Mouse (Mus musculus) kidney, postnatal 36 days (tissue): ENCODE results near the gene Acyp2.
A peak's percentile ranks its signal among the peaks of the same experiment; 100 is the strongest.

ENCODE experiments used
- DNase-seq, 2 experiments: peaks; one replicate each; pipeline ENCODE4 v3.0.0; 2021 to 2022; ENCODE audit warnings: mixed read lengths in 2 of 2

The Acyp2 gene

DNA sequence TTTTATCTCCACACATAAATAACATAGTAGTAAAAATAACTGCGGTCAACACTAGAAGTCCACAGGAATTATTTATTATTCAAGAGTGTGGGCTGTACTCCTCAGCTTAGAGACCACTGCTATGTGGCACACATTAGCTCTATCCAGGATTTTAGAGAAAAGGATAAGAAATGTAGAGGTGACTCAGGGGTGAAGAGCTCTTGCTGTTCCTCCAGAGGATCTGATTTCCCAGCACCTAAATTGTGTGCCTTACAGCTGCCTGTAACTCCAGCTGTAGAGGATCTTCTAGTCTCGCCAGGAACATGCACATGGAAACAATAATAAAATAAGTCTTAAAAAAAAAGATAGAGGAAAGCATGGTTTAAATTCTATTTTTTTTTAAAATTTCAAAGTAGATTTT lies 70.5 kb downstream of the Acyp2 start:
- no peak for DNase-seq

DNA sequence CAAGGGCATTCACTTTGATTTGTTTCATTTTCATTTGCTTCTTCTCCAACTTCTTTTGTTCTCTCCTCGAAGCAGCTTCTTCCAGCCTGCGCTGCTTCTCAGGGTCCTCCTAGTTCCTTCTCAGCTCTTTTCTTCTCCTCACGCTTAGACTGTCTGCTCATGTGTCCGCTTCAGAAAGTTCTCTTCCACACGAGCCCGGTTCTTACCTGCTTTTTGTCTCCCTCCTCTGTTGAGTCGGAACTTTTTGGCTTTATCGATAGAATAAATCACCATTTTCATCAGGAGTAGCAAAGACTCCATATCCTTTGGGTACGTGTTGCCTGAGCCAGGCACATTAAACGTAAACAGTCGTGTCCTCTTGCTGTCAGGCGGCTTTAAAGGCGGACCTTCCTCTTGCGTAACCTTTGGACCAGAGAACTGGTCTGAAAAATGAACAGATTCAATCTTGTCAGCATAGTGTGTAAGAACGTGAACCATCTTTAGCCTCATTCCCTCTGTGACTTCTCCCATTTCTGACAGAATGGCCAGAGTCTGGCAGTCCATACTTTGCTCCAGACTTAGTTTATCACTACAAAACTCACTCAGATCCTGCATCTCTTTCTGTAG lies 76.5 kb downstream of the Acyp2 start:
- peak; percentile 7 to 11 for DNase-seq

DNA sequence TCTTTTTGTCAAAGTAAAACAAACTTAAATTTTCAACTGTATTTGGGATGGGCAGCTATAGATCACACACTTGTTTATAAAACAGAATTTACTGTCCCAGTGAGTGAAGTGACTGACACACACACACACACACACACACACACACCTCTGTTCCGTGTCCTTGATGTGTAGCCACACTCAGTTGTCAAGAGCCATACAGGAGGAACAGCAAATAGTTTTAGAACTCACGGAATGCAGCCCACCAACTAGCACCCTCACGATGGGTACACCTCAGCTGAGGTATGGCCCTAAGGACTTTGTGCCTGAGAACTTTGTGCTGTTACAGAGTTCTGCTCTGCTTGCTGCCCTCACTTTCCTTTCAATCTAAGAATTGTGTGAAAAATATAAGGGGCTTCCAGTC lies 78.8 kb downstream of the Acyp2 start:
- no peak for DNase-seq

DNA sequence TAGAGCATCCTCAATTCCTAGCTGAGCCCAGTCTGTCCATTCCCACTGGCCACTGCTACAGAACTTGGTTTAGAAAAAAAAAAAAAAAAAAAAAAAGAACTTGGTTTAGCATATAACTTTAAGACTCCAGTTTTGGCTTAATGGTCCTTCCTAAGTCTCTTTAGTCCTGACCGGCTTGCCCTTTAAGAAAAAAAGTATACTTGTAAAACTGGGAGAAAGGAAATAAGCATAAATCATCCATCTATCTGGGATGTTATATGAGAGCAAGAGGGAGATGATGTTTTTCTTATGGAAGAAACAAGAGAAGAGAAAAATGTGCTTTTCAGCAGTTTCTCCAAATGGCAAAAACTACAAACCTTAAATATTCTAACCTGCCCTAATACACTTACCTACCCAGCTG lies 89.2 kb downstream of the Acyp2 start:
- no peak for DNase-seq

DNA sequence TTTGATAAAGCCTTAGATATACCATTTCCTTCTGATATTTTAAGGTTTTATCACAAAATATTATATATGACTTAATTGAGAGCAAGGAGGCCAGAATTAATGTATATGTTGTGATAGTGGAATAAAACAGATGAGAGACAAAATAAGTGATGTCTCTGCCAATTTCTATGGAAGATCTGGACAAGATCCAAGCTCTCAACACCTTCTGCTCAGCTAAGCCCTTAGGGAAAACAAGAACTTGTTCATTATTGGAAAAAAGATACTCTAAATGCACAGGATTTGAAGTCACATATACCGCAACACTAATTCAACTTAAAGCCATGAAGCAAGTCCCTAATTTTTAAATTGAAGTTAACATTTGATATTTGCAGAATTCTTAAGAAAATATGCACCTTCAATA lies 96.0 kb downstream of the Acyp2 start:
- no peak for DNase-seq

DNA sequence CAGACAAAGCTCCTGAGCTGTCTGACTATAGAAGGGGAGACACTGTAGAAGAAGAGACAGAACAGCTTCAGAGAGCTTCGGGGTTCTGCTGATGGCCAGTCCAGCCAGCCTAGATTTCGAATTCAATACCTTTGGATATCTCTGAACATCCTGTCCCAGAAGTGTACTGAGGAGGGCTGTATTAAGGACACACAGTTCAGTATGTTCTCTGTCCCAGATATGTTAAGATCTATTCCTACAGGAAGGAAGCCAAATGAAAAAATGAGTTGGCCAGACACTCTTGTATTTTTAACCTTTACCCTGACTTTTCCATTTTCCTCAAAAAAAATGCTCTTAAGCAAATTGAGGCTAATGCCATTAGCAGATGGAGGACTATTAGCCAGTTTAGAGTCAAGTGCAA lies 132.3 kb downstream of the Acyp2 start:
- peak in 1 of 2 experiments; percentile 52 for DNase-seq

- no peak for DNase-seq
Observed at GRCm38 (mm10) chr11:30508178-30508577, 141.2 kb downstream of the Acyp2 start.

- DNase-seq = no peak
Observed at GRCm38 (mm10) chr11:30498738-30499355, 150.5 kb downstream of the Acyp2 start.

DNA sequence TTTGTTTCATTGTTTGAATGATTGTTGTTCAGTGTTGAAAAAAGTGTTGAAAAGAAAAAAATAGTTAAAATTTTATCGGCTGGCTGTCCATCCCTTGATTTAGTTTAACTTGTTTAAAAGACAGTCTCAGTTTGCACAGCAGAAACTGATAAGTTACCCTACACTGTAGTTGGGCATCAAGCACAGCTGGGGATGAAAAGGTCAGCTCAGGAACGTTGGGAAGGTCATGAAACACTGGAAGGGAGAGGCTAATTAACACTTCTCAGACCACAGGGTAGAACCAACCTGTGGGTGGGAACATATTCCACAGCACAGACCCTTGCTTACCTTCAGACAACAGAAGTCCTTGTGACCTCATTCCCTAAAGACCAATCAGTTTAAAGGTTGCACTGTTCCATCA lies 152.2 kb downstream of the Acyp2 start:
- DNase-seq = no peak

DNA sequence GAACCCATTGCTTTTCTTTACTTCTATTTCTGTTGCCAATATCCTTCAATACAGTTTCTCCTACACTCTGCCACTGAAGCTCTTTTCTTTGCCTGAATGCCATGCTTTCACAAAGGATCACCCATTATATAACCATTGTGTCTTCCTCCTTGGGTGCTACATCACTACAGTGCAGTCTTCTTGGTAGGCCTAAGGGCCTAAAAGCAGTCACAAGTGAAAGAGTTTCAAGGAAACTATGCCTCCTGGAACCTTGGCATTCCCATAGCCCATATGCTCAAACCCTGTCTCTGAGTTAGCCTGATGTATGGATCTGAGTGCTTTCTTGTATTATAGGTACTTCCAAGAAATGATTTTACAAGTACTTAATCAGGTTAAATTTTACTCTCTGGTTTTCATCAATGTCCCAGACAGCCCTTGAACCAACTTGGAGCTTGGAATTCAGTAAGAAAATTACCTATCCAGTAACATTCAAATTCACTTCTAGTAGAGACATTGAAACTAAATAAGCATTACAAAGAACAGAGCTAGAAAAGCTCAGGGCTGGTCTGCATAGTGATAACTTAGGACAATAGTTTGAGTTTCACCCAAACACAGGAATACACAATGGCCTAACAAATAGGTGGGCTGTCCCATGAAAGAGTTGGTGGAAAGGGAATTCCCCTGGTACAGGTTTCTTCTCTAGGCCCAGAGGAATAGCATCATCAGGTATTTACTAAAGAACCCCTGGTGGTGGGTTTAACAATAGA lies 157.7 kb downstream of the Acyp2 start:
- DNase-seq = no peak

DNA sequence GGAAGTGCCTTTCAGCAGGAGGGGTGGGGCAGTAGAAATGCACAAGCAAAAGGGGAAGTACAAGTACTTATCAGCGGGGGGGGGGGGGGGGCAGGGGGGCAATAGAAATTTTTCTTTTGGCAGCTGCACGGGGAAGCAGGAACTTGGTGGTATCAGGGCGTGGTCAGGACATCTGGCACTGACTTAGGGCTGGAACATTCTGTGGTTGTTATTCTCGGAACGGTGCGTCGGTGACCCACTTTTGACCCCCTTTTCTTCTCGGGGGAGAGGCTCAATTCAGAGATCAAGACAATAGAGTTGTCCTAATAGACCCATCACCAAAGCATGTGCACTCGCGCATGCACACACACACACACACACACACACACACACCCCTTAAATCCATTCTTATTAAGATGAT lies 161.2 kb downstream of the Acyp2 start:
- DNase-seq = no peak

GRCm38 (mm10) chr11:30483286-30483685 lies 166.1 kb downstream of the Acyp2 start:
- DNase-seq = no peak

- DNase-seq = peak; percentile 92 to 94
Observed at GRCm38 (mm10) chr11:30471751-30472593, 177.4 kb downstream of the Acyp2 start, which contains the start of gene 4930505A04Rik. Gene 4930505A04Rik, minus strand, starts transcription at chr11:30471827.

DNA sequence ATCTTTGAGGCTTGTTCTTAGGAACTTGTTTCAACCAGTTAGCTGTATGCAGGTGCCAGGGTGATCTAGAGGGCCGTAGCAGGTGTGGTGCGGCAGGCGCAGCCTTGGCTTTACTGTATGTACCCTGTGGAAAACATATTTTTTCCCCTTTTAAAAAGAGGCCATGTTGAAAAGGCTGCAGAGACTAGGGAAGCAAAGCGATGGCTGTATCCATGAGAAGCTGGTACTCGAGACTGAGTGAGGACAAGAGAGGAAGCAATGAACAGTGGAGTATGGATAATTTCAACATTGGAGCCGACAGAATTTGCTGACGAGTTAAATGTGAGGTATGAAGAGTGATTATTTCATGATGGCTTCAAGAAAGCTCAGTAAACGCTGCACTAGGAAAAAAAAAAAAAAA lies 178.2 kb downstream of the Acyp2 start:
- DNase-seq = no peak
